8 mouse cellular contexts compared by ENCODE assay signal in genomic region chr7:80209669-80210068, GRCm38 (mm10). TPM values are rescaled to one million over a fixed set of nuclear protein-coding genes. Genes with fewer than 3 reads are reported as not detected.
DNase-seq lines count a peak whose midpoint lies in the region; ATAC-seq and TF ChIP-seq lines count a peak whose summit lies in the region.

No protein-coding gene starts in this region.

- 91% methylated on average over 6 of the region's 6 CpGs for WGBS in liver, adult 2 months

- no peak overlapping the region for H3K9ac ChIP-seq in liver, adult 2 months (ENCODE audit: low read depth, low read length)

- H3K27me3 ChIP-seq in liver, adult 2 months (ENCODE audit: control insufficient read depth, insufficient read depth, low read length), result no peaks in the 10 kb centered on the region

- TF ChIP-seq POLR2A in liver, adult 2 months (IDR thresholded peaks at IDR 0.05; ENCODE audit: extremely low read depth, insufficient read depth, low read length), result no peak

- H3K36me3 ChIP-seq in liver, adult 2 months (ENCODE audit: control insufficient read depth, insufficient read depth, low read length), result no peaks in the 10 kb centered on the region; the same call in 1 of the 2 replicates

- intact Hi-C loops in gastrocnemius, adult 2 months (cut with DNase I), result no loop called here

- 0 out of 2 replicates have a peak overlapping the region, but pooled peaks have one; percentile 10 for H3K27ac ChIP-seq in gastrocnemius, adult 2 months
- no peak overlapping the region; the same call in 1 of the 2 replicates for H3K27ac ChIP-seq in liver, adult 2 months (replicated peaks; ENCODE audit: insufficient read depth, low read depth, low read length)

- ATAC-seq in activated CD4-positive, CD25-positive, alpha-beta regulatory T cell, adult 4 months, result peak; percentile 91

- no peak for TF ChIP-seq CTCF in gastrocnemius, adult 2 months (IDR thresholded peaks at IDR 0.05)
- no peak for TF ChIP-seq CTCF in liver, adult 2 months (IDR thresholded peaks at IDR 0.05; ENCODE audit: low read depth, low read length)

- H3K4me1 ChIP-seq in liver, adult 2 months (ENCODE audit: control insufficient read depth, insufficient read depth, low read length), result peaks cover 8% of the 10 kb centered on the region; the same call in 1 of the 2 replicates

- no peak for DNase-seq in gastrocnemius, adult 2 months
- DNase-seq in gastrocnemius, adult 18-20 months (ENCODE audit: low spot score), result no peak
- DNase-seq in liver, adult 2 months (ENCODE audit: extremely low read depth, low read depth, low spot score), result peak; percentile 47
- peak; percentile 92 for DNase-seq in spleen, postnatal 36 days (ENCODE audit: low spot score in 2 of 2)
- DNase-seq in cerebellum, adult 18-20 months, result no peak
- no peak for DNase-seq in ovary, postnatal 36 days (ENCODE audit: low spot score)
- no peak for DNase-seq in layer of hippocampus, postnatal 10 days (ENCODE audit: low spot score in 2 of 2)

- H3K79me2 ChIP-seq in liver, adult 2 months (ENCODE audit: control insufficient read depth, insufficient read depth, low read length), result peaks cover 5% of the 10 kb centered on the region; the same call in 1 of the 2 replicates

- H3K4me3 ChIP-seq in gastrocnemius, adult 2 months, result no peak overlapping the region
- H3K4me3 ChIP-seq in liver, adult 2 months (ENCODE audit: insufficient read depth, low read depth, low read length), result no peak overlapping the region

RNA-seq across cellular contexts. Expression of gene Cib1, which starts 22.9 kb away (rescaled TPM):
- total RNA-seq in gastrocnemius, adult 2 months (2021), result 1 to 10 TPM; 5.6 to 9.0 TPM
- 1 to 10 TPM; 5.2 to 8.8 TPM for total RNA-seq in gastrocnemius, adult 18-20 months (2021)
- 100 to 1,000 TPM; 120 to 148 TPM for polyA plus RNA-seq in activated CD4-positive, CD25-positive, alpha-beta regulatory T cell, adult 4 months (2017; shearing (Covaris generic))
- 51.7 and 62.5 TPM in 2 replicates for total RNA-seq in liver, adult 2 months (2014; rRNA removed)
- 108 and 114 TPM in 2 replicates for polyA plus RNA-seq in liver, adult 2 months (2012; rRNA removed)
- total RNA-seq in layer of hippocampus, postnatal 10 days (2021), result 10 to 100 TPM; 23.4 to 24.3 TPM

RNA-seq across cellular contexts. Expression of gene Gdpgp1, which starts 23.0 kb away (rescaled TPM):
- total RNA-seq in gastrocnemius, adult 2 months (2021), result under 1 TPM; 0.79 to 0.86 TPM
- under 1 TPM; 0.81 to 0.91 TPM for total RNA-seq in gastrocnemius, adult 18-20 months (2021)
- polyA plus RNA-seq in activated CD4-positive, CD25-positive, alpha-beta regulatory T cell, adult 4 months (2017; shearing (Covaris generic)), result 1 to 10 TPM; 5.5 to 9.4 TPM
- 1.2 and 1.9 TPM in 2 replicates for total RNA-seq in liver, adult 2 months (2014; rRNA removed)
- 2.1 and 2.2 TPM in 2 replicates for polyA plus RNA-seq in liver, adult 2 months (2012; rRNA removed)
- 1 to 10 TPM; 6.4 to 6.7 TPM for total RNA-seq in layer of hippocampus, postnatal 10 days (2021)

RNA-seq across cellular contexts. Expression of gene Sema4b, which starts 23.0 kb away (rescaled TPM):
- total RNA-seq in gastrocnemius, adult 2 months (2021), result 1 to 10 TPM; 1.8 to 2.1 TPM
- 1 to 10 TPM; 1.2 to 1.7 TPM for total RNA-seq in gastrocnemius, adult 18-20 months (2021)
- polyA plus RNA-seq in activated CD4-positive, CD25-positive, alpha-beta regulatory T cell, adult 4 months (2017; shearing (Covaris generic)), result 10 to 100 TPM; 16.5 to 26.1 TPM
- total RNA-seq in liver, adult 2 months (2014; rRNA removed), result 3.7 and 5.4 TPM in 2 replicates
- polyA plus RNA-seq in liver, adult 2 months (2012; rRNA removed), result 4.0 and 4.4 TPM in 2 replicates
- total RNA-seq in layer of hippocampus, postnatal 10 days (2021), result 10 to 100 TPM; 30.4 to 30.7 TPM

RNA-seq across cellular contexts. Expression of gene Ttll13, which starts 36.5 kb away (rescaled TPM):
- total RNA-seq in gastrocnemius, adult 2 months (2021), result under 1 TPM in 1 of 2 experiments, not detected in 1; 0.15 TPM
- under 1 TPM in 1 of 2 experiments, not detected in 1; 0.18 TPM for total RNA-seq in gastrocnemius, adult 18-20 months (2021)
- polyA plus RNA-seq in activated CD4-positive, CD25-positive, alpha-beta regulatory T cell, adult 4 months (2017; shearing (Covaris generic)), result under 1 TPM in 1 of 2 experiments, not detected in 1; 0.62 TPM
- total RNA-seq in liver, adult 2 months (2014; rRNA removed), result 0.40 and 0.46 TPM in 2 replicates
- polyA plus RNA-seq in liver, adult 2 months (2012; rRNA removed), result 0.57 and 0.95 TPM in 2 replicates
- 1 to 10 TPM; 1.4 to 1.5 TPM for total RNA-seq in layer of hippocampus, postnatal 10 days (2021)

RNA-seq across cellular contexts. Expression of gene Ngrn, which starts 51.3 kb away (rescaled TPM):
- total RNA-seq in gastrocnemius, adult 2 months (2021), result 10 to 100 TPM; 19.8 to 25.0 TPM
- total RNA-seq in gastrocnemius, adult 18-20 months (2021), result 10 to 100 TPM; 20.7 to 22.5 TPM
- polyA plus RNA-seq in activated CD4-positive, CD25-positive, alpha-beta regulatory T cell, adult 4 months (2017; shearing (Covaris generic)), result 10 to 100 TPM; 26.9 to 28.4 TPM
- total RNA-seq in liver, adult 2 months (2014; rRNA removed), result 25.2 and 29.7 TPM in 2 replicates
- 15.5 and 16.8 TPM in 2 replicates for polyA plus RNA-seq in liver, adult 2 months (2012; rRNA removed)
- 10 to 100 TPM; 37.2 to 39.4 TPM for total RNA-seq in layer of hippocampus, postnatal 10 days (2021)

Comparison
In these comparisons a context has a peak if more than half of its experiments do, and no peak if none do; other contexts are left out.
1. DNase-seq: peak in liver, adult 2 months (single experiment) and spleen, postnatal 36 days (2 of 2); none in gastrocnemius, adult 2 months (single experiment), gastrocnemius, adult 18-20 months (single experiment), cerebellum, adult 18-20 months (0 of 2), ovary, postnatal 36 days (single experiment) and layer of hippocampus, postnatal 10 days (0 of 2).